Mouse (Mus musculus): ENCODE measurements around the gene Exo1.

Gene Exo1

GRCm38 (mm10) chr1:175880453-175881296, at the start of gene Exo1:
Gene Exo1 (plus strand): TSS chr1:175880581.
- peak; percentile 75 to 79 for DNase-seq (ENCODE audit: low spot score in 2 of 2)

GRCm38 (mm10) chr1:175855515-175855914, 24.9 kb upstream of the Exo1 start:
- no peak for DNase-seq (ENCODE audit: low spot score in 2 of 2)

- no peak for DNase-seq (ENCODE audit: low spot score in 2 of 2)
Observed at GRCm38 (mm10) chr1:175867050-175867449, 13.3 kb upstream of the Exo1 start.

GRCm38 (mm10) chr1:175867558-175867957, 12.8 kb upstream of the Exo1 start:
- DNase-seq (ENCODE audit: low spot score in 2 of 2) = no peak

- no peak for DNase-seq (ENCODE audit: low spot score in 2 of 2)
Observed at GRCm38 (mm10) chr1:175870716-175871115, 9.7 kb upstream of the Exo1 start.

GRCm38 (mm10) chr1:175872028-175872816, 8.2 kb upstream of the Exo1 start:
- no peak for DNase-seq (ENCODE audit: low spot score in 2 of 2)

GRCm38 (mm10) chr1:175883398-175883797, 3.0 kb downstream of the Exo1 start:
- DNase-seq (ENCODE audit: low spot score in 2 of 2) = no peak

- no peak for DNase-seq (ENCODE audit: low spot score in 2 of 2)
Observed at GRCm38 (mm10) chr1:175893263-175893662, 12.9 kb downstream of the Exo1 start.

- DNase-seq (ENCODE audit: low spot score in 2 of 2) = no peak
Observed at GRCm38 (mm10) chr1:175893726-175894125, 13.3 kb downstream of the Exo1 start.

GRCm38 (mm10) chr1:175911207-175911606, 30.8 kb downstream of the Exo1 start:
- no peak for DNase-seq (ENCODE audit: low spot score in 2 of 2)

- DNase-seq (ENCODE audit: low spot score in 2 of 2) = no peak
Observed at GRCm38 (mm10) chr1:175912038-175912437, 31.7 kb downstream of the Exo1 start.

GRCm38 (mm10) chr1:175913728-175914303, 33.4 kb downstream of the Exo1 start:
- no peak for DNase-seq (ENCODE audit: low spot score in 2 of 2)

- DNase-seq (ENCODE audit: low spot score in 2 of 2) = no peak
Observed at GRCm38 (mm10) chr1:175920029-175920428, 39.6 kb downstream of the Exo1 start, which contains the start of gene Gm38100. Gene Gm38100 (plus strand): TSS chr1:175920329.

GRCm38 (mm10) chr1:175921091-175921490, 40.7 kb downstream of the Exo1 start:
- DNase-seq (ENCODE audit: low spot score in 2 of 2) = no peak

GRCm38 (mm10) chr1:175923848-175924787, 43.7 kb downstream of the Exo1 start:
- peak; percentile 15 to 66 for DNase-seq (ENCODE audit: low spot score in 2 of 2)

GRCm38 (mm10) chr1:175931391-175931790, 51.0 kb downstream of the Exo1 start:
- no peak for DNase-seq (ENCODE audit: low spot score in 2 of 2)

- no peak for DNase-seq (ENCODE audit: low spot score in 2 of 2)
Observed at GRCm38 (mm10) chr1:175936282-175936737, 55.9 kb downstream of the Exo1 start.

GRCm38 (mm10) chr1:175938731-175939130, 58.4 kb downstream of the Exo1 start:
- DNase-seq (ENCODE audit: low spot score in 2 of 2) = no peak

- no peak for DNase-seq (ENCODE audit: low spot score in 2 of 2)
Observed at GRCm38 (mm10) chr1:175943168-175943567, 62.8 kb downstream of the Exo1 start.

- no peak for DNase-seq (ENCODE audit: low spot score in 2 of 2)
Observed at GRCm38 (mm10) chr1:175946718-175947315, 66.4 kb downstream of the Exo1 start.

GRCm38 (mm10) chr1:175950421-175950820, 70.0 kb downstream of the Exo1 start:
- no peak for DNase-seq (ENCODE audit: low spot score in 2 of 2)
